In genomic region chr2:143114716-143115115, GRCm38 (mm10) we compare ENCODE assay signal across 14 mouse cellular contexts. TPM values are rescaled to one million over a fixed set of nuclear protein-coding genes. Genes with fewer than 3 reads are reported as not detected.
A peak's percentile ranks its signal among the peaks of the same experiment; 100 is the strongest.
DNase-seq lines count a peak whose midpoint lies in the region; ATAC-seq lines count a peak whose summit lies in the region.
"Had no signal": no experiment of that assay in that cellular context is flagged by ENCODE, and none has a peak within 500 bp of the region (broad histone marks: within the 10 kb centered on the region; RNA-seq: fewer than 3 reads in every experiment).

No protein-coding gene starts in this region.

- H3K9ac ChIP-seq in forebrain, embryonic 14.5 days (ENCODE audit: low read length) = no peak overlapping the region
- H3K9ac ChIP-seq: liver, embryonic 14.5 days; neural tube, embryonic 13.5 days had no signal

- H3K4me2 ChIP-seq in forebrain, embryonic 14.5 days (ENCODE audit: low read length) = no peak overlapping the region
- H3K4me2 ChIP-seq: neural tube, embryonic 13.5 days had no signal

- H3K36me3 ChIP-seq in forebrain, embryonic 14.5 days (ENCODE audit: control insufficient read depth, insufficient read depth, low read length) = no peaks in the 10 kb centered on the region
- no peaks in the 10 kb centered on the region for H3K36me3 ChIP-seq in forebrain, embryonic 10.5 days (replicated peaks)
- H3K36me3 ChIP-seq: neural tube, embryonic 13.5 days had no signal

- H3K27me3 ChIP-seq in forebrain, embryonic 14.5 days (replicated peaks; ENCODE audit: control insufficient read depth, insufficient read depth, low read length) = no peaks in the 10 kb centered on the region
- no peaks in the 10 kb centered on the region for H3K27me3 ChIP-seq in forebrain, embryonic 10.5 days (ENCODE audit: poor library complexity, severe bottlenecking)
- H3K27me3 ChIP-seq: neural tube, embryonic 13.5 days had no signal

- H3K4me1 ChIP-seq in forebrain, embryonic 14.5 days (ENCODE audit: control insufficient read depth, insufficient read depth, low read length) = no peaks in the 10 kb centered on the region
- H3K4me1 ChIP-seq in forebrain, embryonic 10.5 days = no peaks in the 10 kb centered on the region

- H3K4me3 ChIP-seq in forebrain, embryonic 14.5 days (ENCODE audit: low read depth, low read length) = no peak overlapping the region
- H3K4me3 ChIP-seq in forebrain, embryonic 10.5 days = no peak overlapping the region
- H3K4me3 ChIP-seq: neural tube, embryonic 13.5 days had no signal

- peak; percentile 39 for DNase-seq in forebrain, embryonic 14.5 days (ENCODE audit: low spot score)
- DNase-seq in forebrain, embryonic 10.5 days (ENCODE audit: extremely low spot score, low spot score) = no peak
- DNase-seq in cerebellum, adult 11-12 months = peak; percentile 52
- DNase-seq in layer of hippocampus, adult 18-20 months (ENCODE audit: low spot score in 2 of 2) = peak; percentile 59 to 84
- DNase-seq in left cerebral cortex, postnatal 4 days = peak; percentile 43
- no peak for DNase-seq in Muller cell, postnatal 12 days (ENCODE audit: inconsistent ontology term)
- no peak for DNase-seq in spleen, postnatal 14 days (ENCODE audit: low spot score in 2 of 2)
- DNase-seq in heart, postnatal 10 days = no peak
- DNase-seq: kidney, postnatal 4 days; thymus, adult 18-20 months had no signal

- ATAC-seq in forebrain, embryonic 14.5 days = no peak

- intact Hi-C loops in left cerebral cortex, postnatal 4 days (cut with DNase I) = loop anchor here (5.0 to 10.0 kb wide), 2 partner anchors 663 to 1340 kb away; no protein-coding TSS in a partner anchor
- intact Hi-C loops in heart, postnatal 10 days (cut with DNase I) = loop anchor here (2.0 to 10.0 kb wide), 2 partner anchors 662 to 1340 kb away; no protein-coding TSS in a partner anchor

- 79% methylated on average over 4 of the region's 4 CpGs for WGBS in forebrain, embryonic 14.5 days
- 85% methylated on average over 4 of the region's 4 CpGs for WGBS in forebrain, embryonic 10.5 days

- H3K9me3 ChIP-seq in forebrain, embryonic 14.5 days (replicated peaks; ENCODE audit: control insufficient read depth, low read length) = no peaks in the 10 kb centered on the region
- H3K9me3 ChIP-seq in forebrain, embryonic 10.5 days = no peaks in the 10 kb centered on the region
- H3K9me3 ChIP-seq: neural tube, embryonic 13.5 days had no signal

- no peak overlapping the region for H3K27ac ChIP-seq in forebrain, embryonic 14.5 days (ENCODE audit: low read depth, low read length)
- H3K27ac ChIP-seq in forebrain, embryonic 10.5 days = no peak overlapping the region
- H3K27ac ChIP-seq: liver, embryonic 14.5 days; neural tube, embryonic 13.5 days had no signal

RNA-seq across cellular contexts. Expression of gene Otor, which starts 36.4 kb away (rescaled TPM):
- 1.0 and 1.1 TPM in 2 replicates for polyA plus RNA-seq in forebrain, embryonic 14.5 days (2014; fragmentation: Nextera tagmentation; extraction: Ambion mirVana)
- 0.15 and 0.27 TPM in 2 replicates for polyA plus RNA-seq in forebrain, embryonic 10.5 days (2016; fragmentation: Nextera tagmentation; extraction: Ambion mirVana)
- total RNA-seq in layer of hippocampus, adult 18-20 months (2021) = under 1 TPM in 1 of 2 experiments, not detected in 1; 0.45 TPM
- 1 to 10 TPM in 1 of 2 experiments, not detected in 1; 1.7 TPM for total RNA-seq in left cerebral cortex, postnatal 4 days (2021)
- not detected for total RNA-seq in heart, postnatal 10 days (2021)
- total RNA-seq: megakaryocyte-erythroid progenitor cell, adult 5-6 weeks; MEL had no signal

RNA-seq across cellular contexts. Expression of gene Snrpb2, which starts 51.9 kb away (rescaled TPM):
- 84.3 and 89.3 TPM in 2 replicates for polyA plus RNA-seq in forebrain, embryonic 14.5 days (2014; fragmentation: Nextera tagmentation; extraction: Ambion mirVana)
- polyA plus RNA-seq in forebrain, embryonic 10.5 days (2016; fragmentation: Nextera tagmentation; extraction: Ambion mirVana) = 102 and 106 TPM in 2 replicates
- total RNA-seq in layer of hippocampus, adult 18-20 months (2021) = 10 to 100 TPM; 37.8 to 39.7 TPM
- 10 to 100 TPM; 53.2 to 65.9 TPM for total RNA-seq in left cerebral cortex, postnatal 4 days (2021)
- 10 to 100 TPM; 29.7 to 32.5 TPM for total RNA-seq in heart, postnatal 10 days (2021)

Comparison
In these comparisons a context has a peak if more than half of its experiments do, and no peak if none do; other contexts are left out.
1. DNase-seq: peak in forebrain, embryonic 14.5 days (single experiment), cerebellum, adult 11-12 months (single experiment), layer of hippocampus, adult 18-20 months (2 of 2) and left cerebral cortex, postnatal 4 days (single experiment); none in forebrain, embryonic 10.5 days (single experiment), Muller cell, postnatal 12 days (single experiment), spleen, postnatal 14 days (0 of 2) and heart, postnatal 10 days (0 of 2).